Mouse (Mus musculus) forebrain, embryonic 11.5 days (tissue): ENCODE results near the gene Mapk14. TPM values are rescaled to one million over a fixed set of nuclear protein-coding genes. Genes with fewer than 3 reads are reported as not detected.
A peak's percentile ranks its signal among the peaks of the same experiment; 100 is the strongest.

Source experiments
- ATAC-seq: fragments of 200-750 bp; cut with Nextera tagmentation; replicated peaks from 2 replicates; pipeline ENCODE4 v1.8.0; 2017; ENCODE audit warnings: moderate TSS enrichment; ENCODE audit not compliant: low FRiP score
- DNase-seq: peaks from one replicate; pipeline ENCODE4 v3.0.0-alpha.2; 2017; ENCODE audit warnings: low spot score
- H3K27ac ChIP-seq: fragments of 300-500 bp; sonication (generic); 2 replicates; pipeline ENCODE4 v1.5.1; 2014; ENCODE audit warnings: low read depth, low read length
- H3K27me3 ChIP-seq: fragments of 300-500 bp; sonication (generic); 2 replicates; pipeline ENCODE4 v1.6.1; 2014; ENCODE audit warnings: mild to moderate bottlenecking, low read length, mixed read lengths; ENCODE audit not compliant: control insufficient read depth, insufficient read depth
- H3K36me3 ChIP-seq: fragments of 300-500 bp; sonication (generic); 2 replicates; pipeline ENCODE4 v1.6.1; 2014; ENCODE audit warnings: mild to moderate bottlenecking, low read length, moderate library complexity, mixed read lengths; ENCODE audit not compliant: control insufficient read depth, insufficient read depth
- H3K4me1 ChIP-seq: fragments of 300-500 bp; sonication (generic); replicated peaks from 2 replicates; pipeline ENCODE4 v1.6.1; 2014; ENCODE audit warnings: low read length, mixed read lengths; ENCODE audit not compliant: control insufficient read depth, insufficient read depth
- H3K4me2 ChIP-seq: fragments of 300-500 bp; sonication (generic); 2 replicates; pipeline ENCODE4 v1.6.1; 2014; ENCODE audit warnings: low read depth, mild to moderate bottlenecking, low read length, moderate library complexity, mixed read lengths; ENCODE audit not compliant: severe bottlenecking
- H3K4me3 ChIP-seq: fragments of 300-500 bp; sonication (generic); 2 replicates; pipeline ENCODE4 v1.5.1; 2014; ENCODE audit warnings: low read depth, low read length
- H3K9ac ChIP-seq: fragments of 300-500 bp; sonication (generic); 2 replicates; pipeline ENCODE4 v1.6.1; 2014; ENCODE audit warnings: low read length
- H3K9me3 ChIP-seq: fragments of 300-500 bp; sonication (generic); 2 replicates; pipeline ENCODE4 v1.6.1; 2016; ENCODE audit warnings: low read length, mixed read lengths; ENCODE audit not compliant: control insufficient read depth
- WGBS: fragments of 180-500 bp; shearing (Covaris S2); extraction: QIAGEN DNeasy Blood & Tissue Kit; methylation state at CpG from one replicate; pipeline ENCODE4 v1.1.7; 2014; 5-methylcytosine and 5-hydroxymethylcytosine counted together
- polyA plus RNA-seq: library from polyadenylated mRNA; unstranded; fragments of >200 nt; fragmentation: Nextera tagmentation; extraction: Ambion mirVana; gene quantifications from 2 replicates; pipeline ENCODE4 v1.2.1, GENCODE M21; 2014

Gene Mapk14
- polyA plus RNA-seq, 1 experiment from 2014 or later, result 51.7 TPM

GRCm38 (mm10) chr17:28682311-28683084 lies 8.6 kb upstream of the Mapk14 start:
- Histone ChIP-seq H3K27ac (no peak overlapping the region), H3K9ac (no peak overlapping the region), H3K4me3 (no peak overlapping the region), H3K4me2 (no peak overlapping the region), H3K4me1 (no peaks in the 10 kb centered on the region), H3K36me3 (no peaks in the 10 kb centered on the region), H3K27me3 (no peaks in the 10 kb centered on the region), H3K9me3 (no peaks in the 10 kb centered on the region)
- WGBS, result 80% methylated on average over 13 of the region's 13 CpGs
- no peak for DNase-seq
- ATAC-seq, result no peak

- Histone ChIP-seq H3K4me2 (no peak overlapping the region), H3K4me3 (no peak overlapping the region), H3K9me3 (no peaks in the 10 kb centered on the region), H3K27ac (no peak overlapping the region), H3K9ac (no peak overlapping the region), H3K27me3 (no peaks in the 10 kb centered on the region), H3K4me1 (no peaks in the 10 kb centered on the region), H3K36me3 (no peaks in the 10 kb centered on the region)
- no peak for ATAC-seq
- WGBS, result 34% methylated on average over 1 of the region's 1 CpGs
- DNase-seq, result no peak
These were observed 7.5 kb upstream of the Mapk14 start for GRCm38 (mm10) chr17:28683601-28684000.

- no peak overlapping the region for H3K4me2 ChIP-seq
- no peaks in the 10 kb centered on the region for H3K36me3 ChIP-seq
- DNase-seq (no peak), ATAC-seq (no peak)
- no peak overlapping the region for H3K9ac ChIP-seq
- no peaks in the 10 kb centered on the region for H3K9me3 ChIP-seq
- H3K4me3 ChIP-seq, result no peak overlapping the region
- no peak overlapping the region for H3K27ac ChIP-seq
- peaks cover 6% of the 10 kb centered on the region for H3K27me3 ChIP-seq
- peaks cover 5% of the 10 kb centered on the region; the same call in 1 of the 2 replicates for H3K4me1 ChIP-seq
- WGBS, result 45% methylated on average over 19 of the region's 19 CpGs
These were observed 6.5 kb upstream of the Mapk14 start for GRCm38 (mm10) chr17:28684631-28685030.

- Histone ChIP-seq H3K27ac (no peak overlapping the region), H3K27me3 (peaks cover 9% of the 10 kb centered on the region), H3K4me1 (peaks cover 9% of the 10 kb centered on the region; the same call in 1 of the 2 replicates), H3K4me2 (no peak overlapping the region), H3K9me3 (no peaks in the 10 kb centered on the region), H3K4me3 (no peak overlapping the region), H3K9ac (no peak overlapping the region), H3K36me3 (no peaks in the 10 kb centered on the region)
- ATAC-seq (no peak), DNase-seq (no peak)
- 48% methylated on average over 4 of the region's 4 CpGs for WGBS
These were observed 3.8 kb upstream of the Mapk14 start for GRCm38 (mm10) chr17:28687354-28687753.

- ATAC-seq (no peak), DNase-seq (peak; percentile 73)
- Histone ChIP-seq H3K9ac (peak within 1 kb of the TSS; percentile 66), H3K27me3 (peaks cover 9% of the 10 kb centered on the region), H3K4me3 (peak within 1 kb of the TSS; percentile 97), H3K4me1 (peaks cover 12% of the 10 kb centered on the region; the same call in 1 of the 2 replicates), H3K4me2 (peak within 1 kb of the TSS; percentile 86), H3K27ac (0 out of 2 replicates have a peak within 1 kb of the TSS, but pooled peaks have one; percentile 19), H3K36me3 (no peaks in the 10 kb centered on the region), H3K9me3 (no peaks in the 10 kb centered on the region)
- 10% methylated on average over 40 of the region's 40 CpGs for WGBS
These were observed 1.4 kb upstream of the Mapk14 start, which contains the start of gene Slc26a8 for GRCm38 (mm10) chr17:28689586-28690283. Gene Slc26a8 (minus strand): TSS chr17:28690233.

GRCm38 (mm10) chr17:28691687-28692340 lies 685 bp downstream of the Mapk14 start:
- Histone ChIP-seq H3K4me3 (peak overlapping the region; percentile 97), H3K27me3 (peaks cover 9% of the 10 kb centered on the region), H3K36me3 (no peaks in the 10 kb centered on the region), H3K27ac (peak overlapping the region; percentile 90), H3K4me2 (peak overlapping the region; percentile 71), H3K9me3 (no peaks in the 10 kb centered on the region), H3K4me1 (peaks cover 12% of the 10 kb centered on the region; the same call in 1 of the 2 replicates), H3K9ac (peak overlapping the region; percentile 92)
- peak; percentile 81 for DNase-seq
- ATAC-seq, result peak; percentile 63
- under 1% methylated on average over 51 of the region's 53 CpGs for WGBS

DNA sequence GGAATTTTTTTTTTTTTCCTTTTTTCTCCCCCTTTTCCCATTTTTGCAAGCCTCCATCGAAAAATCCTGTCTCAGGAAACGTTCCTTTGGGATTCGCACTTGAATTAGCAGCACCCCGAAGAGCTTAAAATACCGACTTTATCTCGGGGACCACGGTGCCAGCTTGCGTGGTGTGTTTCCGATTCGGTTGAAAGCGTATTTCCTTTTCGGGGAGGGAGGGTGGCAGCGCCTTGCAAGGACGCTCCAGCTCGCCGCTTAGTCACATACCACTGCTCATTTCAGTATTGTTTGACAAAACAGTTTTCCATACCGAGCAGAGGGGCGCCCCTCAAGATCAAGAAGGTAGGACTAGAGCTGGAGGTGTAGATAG lies 1.2 kb downstream of the Mapk14 start:
- Histone ChIP-seq H3K9me3 (no peaks in the 10 kb centered on the region), H3K27me3 (peaks cover 9% of the 10 kb centered on the region), H3K4me3 (peak overlapping the region; percentile 97), H3K4me2 (peak overlapping the region; percentile 71), H3K36me3 (no peaks in the 10 kb centered on the region), H3K27ac (no peak overlapping the region; the same call in 1 of the 2 replicates), H3K4me1 (peaks cover 12% of the 10 kb centered on the region), H3K9ac (peak overlapping the region; percentile 92)
- DNase-seq (no peak), ATAC-seq (no peak)
- under 1% methylated on average over 18 of the region's 18 CpGs for WGBS

DNA sequence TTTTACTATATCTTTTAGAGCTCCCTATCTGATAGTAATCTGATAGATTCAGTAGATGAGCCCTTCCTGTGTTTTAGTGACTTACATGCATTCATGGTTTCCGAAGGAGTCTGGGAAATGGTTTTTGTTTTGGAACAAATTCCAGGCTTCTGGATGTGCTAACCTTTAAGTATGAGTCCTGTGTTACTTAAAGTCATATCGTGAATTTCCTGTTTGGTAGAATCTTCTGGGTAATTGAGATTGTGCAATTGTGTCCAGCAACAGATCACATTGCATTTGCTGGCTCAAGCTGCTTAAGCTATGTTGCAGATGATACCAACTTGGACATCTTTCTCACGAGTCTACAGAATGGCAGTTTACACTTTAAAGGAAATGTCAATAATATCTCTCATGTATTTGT lies 2.0 kb downstream of the Mapk14 start:
- WGBS, result 58% methylated on average over 3 of the region's 3 CpGs
- Histone ChIP-seq H3K9me3 (no peaks in the 10 kb centered on the region), H3K27ac (no peak overlapping the region), H3K4me3 (peak overlapping the region; percentile 97), H3K4me1 (peaks cover 17% of the 10 kb centered on the region), H3K9ac (peak overlapping the region; percentile 92), H3K4me2 (peak overlapping the region; percentile 71), H3K36me3 (no peaks in the 10 kb centered on the region), H3K27me3 (peaks cover 9% of the 10 kb centered on the region)
- ATAC-seq (no peak), DNase-seq (no peak)
